Mouse (Mus musculus) layer of hippocampus, adult 9-11 months (tissue): Measurements from ENCODE around the gene Amh.

Experiments
- DNase-seq: peaks from one replicate; pipeline ENCODE4 v3.0.0; 2022

The Amh gene

DNA sequence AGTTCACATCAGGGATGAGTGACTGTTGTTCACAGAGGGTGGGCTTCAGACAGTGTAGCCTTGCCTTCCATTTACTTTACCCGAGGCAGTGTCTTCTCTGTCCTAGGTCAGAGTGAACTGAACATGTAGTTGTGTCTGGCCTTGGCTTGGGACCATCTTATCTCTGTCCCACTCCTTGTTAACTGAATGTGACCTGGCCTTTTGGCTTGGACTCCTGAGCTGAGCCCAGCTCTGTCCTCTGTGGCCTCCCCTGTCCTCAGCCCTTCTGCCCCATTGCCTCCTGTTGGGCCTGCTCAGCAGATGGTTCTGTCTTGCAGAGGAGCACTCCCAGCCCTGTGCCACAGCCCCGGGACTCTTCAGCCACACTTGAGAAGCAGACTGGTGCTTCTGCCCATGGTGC, 17.5 kb upstream of the Amh start:
- no peak for DNase-seq

DNA sequence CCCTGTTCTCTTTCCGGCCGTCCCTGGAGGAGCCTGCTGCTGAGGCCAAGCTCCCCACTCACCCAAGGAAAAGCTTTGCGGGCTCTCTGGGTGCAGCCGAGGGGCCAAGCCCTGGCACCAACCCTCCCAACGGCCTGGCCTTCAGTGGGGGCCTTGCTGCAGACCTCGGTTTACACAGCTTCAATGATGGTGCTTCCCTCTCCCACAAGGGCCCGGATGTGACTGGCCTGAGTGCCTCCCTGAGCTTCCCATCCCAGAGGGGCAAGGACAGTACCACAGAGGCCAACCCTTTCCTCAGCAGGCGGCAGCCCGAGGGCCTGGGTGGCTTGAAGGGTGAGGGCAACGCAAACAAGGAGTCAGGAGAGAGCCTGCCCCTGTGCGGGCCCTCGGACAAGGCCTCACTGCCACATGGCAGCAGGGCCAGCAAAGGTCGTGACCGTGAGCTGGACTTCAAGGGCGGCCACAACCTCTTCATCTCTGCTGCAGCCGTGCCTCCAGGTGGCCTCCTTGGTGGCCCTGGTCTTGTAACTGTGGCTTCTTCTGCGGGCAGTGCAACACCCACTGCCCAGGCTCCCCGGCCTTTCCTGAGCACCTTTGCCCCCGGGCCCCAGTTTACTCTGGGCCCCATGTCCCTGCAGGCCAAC, 14.2 kb upstream of the Amh start:
- DNase-seq: no peak

DNA sequence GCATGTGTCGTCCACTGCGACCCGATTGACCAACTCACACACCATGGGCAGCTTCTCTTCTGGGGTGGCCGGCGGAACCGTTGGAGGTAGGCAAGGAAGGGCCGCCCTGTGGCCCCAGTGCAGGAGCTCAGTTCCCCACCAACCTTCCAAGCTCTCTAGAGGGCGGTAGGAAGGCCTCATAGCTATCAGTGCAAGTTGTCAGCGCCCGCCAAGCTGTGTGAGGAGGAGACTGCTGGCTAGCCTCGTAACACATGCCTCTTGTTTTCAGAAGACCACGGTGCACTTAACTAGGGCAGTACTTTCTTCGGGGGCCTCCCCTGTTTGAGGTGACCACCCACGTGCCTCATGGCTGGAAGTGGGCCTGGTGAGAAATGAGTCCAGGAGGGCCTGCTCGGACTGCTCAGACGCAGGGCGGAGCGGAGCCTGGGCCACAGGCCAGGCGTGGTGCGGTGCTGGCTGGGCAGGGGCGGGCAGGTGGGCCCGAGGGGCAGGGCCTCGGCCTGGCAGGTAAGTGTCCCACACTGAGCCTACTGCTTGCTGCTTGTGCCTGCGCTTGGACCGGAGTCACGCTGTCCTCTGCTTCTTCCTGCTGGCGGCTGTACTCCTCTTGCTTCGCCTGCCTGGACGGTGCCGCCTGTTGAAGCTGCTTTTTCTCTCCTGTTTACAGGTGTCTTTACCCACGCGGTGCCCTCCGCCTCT, 13.4 kb upstream of the Amh start:
- DNase-seq: no peak

DNA sequence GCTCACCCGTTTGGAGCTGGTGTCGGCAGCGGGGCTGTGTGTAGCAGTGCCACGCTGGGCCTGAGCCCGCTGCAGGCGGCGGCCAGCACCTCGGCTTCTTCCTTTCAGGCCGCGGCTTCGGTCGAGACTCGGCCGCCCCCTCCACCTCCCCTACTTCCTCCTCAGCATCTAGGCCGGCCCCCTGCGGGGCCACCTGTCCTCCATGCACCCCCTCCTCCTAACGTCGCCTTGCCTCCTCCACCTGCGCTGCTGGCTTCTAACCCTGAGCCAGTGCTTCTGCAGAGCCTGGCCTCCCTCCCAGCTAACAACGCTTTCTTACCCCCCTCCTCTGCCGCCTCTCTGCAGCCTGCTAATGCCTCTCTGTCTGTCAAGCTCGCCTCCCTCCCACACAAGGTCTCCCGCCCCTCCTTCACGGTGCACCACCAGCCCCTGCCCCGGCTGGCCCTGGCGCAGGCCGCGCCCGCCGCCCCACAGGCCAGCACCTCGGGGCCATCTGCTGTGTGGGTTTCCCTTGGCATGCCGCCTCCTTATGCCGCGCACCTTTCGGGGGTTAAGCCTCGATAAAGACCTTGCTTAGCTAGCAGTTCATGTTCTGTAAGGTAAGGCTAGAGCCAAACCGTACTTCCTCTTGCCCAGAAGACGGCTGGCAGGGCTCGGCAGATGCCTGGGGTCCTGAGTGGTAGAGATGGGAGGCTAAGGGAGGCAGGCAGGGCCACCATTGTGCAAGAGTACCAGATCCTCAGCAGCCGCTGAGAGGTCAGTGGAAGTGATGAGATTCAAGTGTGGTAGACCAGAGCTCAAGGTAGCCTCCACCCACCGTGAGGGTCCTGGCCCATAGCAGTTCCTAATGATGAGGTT, 12.6 kb upstream of the Amh start:
- DNase-seq: no peak

DNA sequence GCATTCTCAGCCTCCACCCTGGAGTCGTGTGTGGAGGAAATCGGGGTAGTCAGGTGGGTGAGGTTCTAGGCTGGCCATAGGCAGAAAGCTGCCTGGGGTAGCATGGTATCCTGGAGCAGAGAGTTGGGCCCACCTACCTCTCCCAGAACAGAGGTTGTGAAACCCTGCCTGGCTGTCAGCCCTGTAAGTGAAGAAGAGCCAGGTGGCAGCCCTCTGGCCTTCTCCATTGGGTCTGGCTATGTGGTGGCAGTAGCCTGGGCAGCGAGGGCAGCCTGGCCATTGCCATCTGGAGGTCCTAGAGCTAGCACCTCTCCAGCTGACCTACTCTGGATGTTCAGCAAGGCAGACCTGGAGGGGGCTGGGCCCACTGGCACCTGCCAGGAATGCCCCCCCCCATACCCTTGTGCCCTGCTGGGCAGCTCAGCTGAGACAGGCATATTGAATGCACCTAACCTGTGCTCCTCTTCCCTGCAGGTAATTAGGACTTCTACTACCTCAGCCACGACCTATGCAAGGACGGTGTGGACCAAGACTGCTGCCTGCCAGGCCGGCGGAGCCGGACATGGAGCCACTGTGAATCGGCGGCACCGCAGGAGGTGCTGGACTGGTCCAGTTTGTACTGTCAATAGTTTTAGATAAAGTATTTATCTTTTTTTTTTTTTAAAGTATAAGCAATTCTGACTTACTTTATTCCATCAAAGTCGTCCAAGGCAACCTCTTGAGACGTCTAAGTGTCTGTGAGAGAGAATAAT, 11.8 kb upstream of the Amh start:
- DNase-seq: no peak

DNA sequence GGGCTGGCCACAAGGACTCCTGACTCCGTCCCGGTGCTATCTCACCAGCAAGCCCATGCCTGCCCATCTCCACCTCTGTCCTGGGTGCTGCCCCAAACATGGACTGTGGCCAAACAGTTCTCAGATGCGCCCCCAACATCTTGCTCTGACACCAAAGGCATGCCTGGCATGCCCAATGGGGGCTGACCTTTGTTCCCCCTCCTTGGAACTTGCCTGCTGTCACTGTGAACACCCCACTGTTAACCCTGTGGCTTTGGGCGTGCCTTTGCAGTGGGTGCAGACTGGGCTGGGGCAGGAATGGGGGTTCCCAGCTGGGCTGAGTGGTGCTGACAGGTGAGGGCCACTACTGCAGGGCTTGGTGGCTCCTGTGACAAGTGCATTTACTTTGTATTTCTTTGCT, 11.2 kb upstream of the Amh start:
- no peak for DNase-seq

DNA sequence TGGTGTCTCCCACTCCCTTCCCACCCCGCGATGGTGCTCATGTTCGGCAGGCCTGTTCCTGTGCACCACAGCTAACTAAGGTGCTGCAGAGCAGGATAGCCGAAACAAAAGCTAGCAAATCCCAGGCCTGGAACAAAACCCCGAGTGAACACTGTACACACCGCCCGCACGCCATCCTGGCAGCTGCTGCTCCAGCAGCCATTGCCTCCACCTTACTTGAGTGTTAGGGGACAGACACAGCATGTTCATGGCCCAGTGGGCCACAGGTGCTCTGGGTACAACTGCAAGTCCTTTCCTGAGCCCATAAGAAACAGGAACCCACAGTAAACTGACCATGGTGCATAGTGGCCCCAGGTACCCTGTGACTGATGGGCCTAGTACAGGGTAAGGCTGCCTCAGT, 10.3 kb upstream of the Amh start:
- no peak for DNase-seq

DNA sequence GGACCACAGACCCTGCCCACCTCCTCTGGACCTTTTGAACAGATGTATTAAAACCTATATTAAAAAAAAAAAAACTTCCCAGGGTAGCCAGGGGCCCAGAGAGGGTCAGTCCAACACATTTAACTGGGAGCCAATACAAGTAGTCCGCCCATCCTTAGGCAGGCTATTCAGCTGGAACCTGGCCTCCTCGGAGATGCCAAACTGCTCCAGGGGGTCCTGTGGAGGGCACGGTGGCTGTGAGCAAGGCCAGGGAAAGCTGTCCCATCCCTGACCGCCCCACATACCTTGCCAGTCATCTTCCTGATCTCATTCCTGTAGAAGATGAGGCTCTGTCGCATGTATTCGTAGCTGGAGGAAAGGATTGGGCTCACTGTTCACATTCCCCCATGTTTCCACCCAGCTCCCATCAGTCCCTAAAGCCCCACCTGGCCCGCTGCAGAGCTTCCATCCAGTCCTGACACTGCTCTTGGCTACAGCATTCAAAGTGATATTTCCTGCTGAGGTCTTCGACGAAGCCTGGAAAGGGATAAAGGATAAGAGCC, 8.7 kb upstream of the Amh start:
- no peak for DNase-seq

DNA sequence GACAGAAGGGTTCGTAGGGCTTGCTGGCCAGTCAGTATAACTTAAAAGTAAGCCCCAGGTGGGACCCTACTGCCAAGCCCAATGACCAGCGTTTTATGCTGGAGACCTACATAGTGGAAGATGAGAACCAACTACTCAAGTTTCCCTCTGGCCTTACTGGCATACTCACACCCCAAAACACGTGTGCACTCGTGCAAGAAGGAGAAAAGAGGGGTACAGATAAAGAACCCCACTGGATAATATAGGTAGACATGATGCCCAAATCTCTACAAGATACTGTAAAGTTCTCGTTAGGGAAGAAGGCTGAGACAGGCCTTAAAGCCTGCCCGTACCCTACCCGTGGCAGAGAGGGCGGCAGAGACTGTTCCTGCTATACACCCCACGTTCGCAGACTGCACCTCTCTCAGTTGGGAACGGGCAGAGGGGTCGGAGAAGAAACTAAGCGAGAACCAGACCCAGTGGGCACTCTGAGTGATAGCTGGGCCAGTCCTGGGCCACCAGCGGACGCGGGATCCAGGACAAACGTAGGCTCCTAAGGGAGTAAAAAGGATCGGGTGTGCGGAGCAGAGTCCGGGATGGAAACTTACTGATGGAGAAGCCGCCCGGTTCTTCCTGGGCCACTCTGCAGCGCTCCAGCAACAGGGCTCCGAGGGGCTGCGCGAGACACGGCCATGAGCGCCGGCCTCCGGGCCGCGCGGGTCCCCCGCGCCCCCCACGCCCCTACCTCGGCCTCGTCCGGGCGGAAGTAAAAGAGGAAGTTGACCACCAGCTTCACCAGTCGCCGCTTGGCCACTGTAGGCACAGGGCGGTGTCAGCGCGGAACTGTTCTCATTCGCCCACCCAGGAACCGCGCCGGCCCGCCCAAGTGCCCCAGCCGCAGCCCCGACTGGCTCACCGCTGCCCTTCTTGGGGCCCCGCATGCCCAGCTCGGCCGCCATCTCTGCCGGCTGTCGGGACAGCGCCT, 7.6 kb upstream of the Amh start:
- DNase-seq: no peak

DNA sequence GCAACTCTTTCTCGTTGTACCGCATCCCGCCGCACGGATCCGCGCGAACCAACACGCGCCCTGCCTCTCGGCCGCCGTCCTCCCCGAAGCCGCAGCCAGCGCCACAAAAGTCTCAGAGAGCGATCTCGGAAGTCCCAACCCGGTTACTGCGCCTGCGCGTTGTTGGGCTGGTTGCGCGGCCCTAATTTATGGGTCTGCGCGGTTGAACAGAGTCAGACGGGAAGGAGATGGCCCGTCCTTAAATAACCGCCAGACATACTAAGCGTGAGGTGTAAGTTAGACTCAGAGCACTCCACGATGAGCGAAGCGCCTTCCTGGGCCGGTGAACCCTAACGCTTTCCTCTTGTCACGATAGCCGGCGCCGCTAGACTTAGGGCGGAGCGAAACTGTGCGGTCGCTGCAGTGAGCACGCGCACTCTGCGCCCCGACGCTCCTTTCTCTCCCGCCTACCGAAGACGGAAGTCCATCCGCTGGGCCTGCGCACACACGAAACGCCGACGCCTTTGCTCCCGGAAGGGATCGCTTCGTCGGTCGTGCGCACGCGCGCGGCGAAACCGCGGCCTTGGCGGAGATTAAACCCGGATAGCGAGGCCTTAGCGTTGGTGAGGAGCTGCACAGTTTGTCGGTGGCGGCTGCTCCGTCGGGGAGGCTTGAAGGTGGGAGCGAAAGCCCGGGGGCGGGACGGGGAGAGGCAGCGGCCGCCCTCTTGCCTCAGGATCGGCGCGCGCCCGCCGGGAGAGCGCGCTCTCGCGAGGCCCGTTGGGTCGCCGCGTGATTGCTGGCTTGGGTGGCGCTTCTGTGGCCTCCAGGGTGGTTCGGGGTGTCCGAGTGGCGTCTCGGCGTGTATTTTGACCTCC, 6.7 kb upstream of the Amh start, which contains the start of the genes Sf3a2 and Plekhj1:
Sf3a2 (plus strand) TSS at position 49 of the 857 bp plus-strand sequence.
Plekhj1 (minus strand) TSS at position 477 of the 857 bp plus-strand sequence.
- peak; percentile 97 for DNase-seq

DNA sequence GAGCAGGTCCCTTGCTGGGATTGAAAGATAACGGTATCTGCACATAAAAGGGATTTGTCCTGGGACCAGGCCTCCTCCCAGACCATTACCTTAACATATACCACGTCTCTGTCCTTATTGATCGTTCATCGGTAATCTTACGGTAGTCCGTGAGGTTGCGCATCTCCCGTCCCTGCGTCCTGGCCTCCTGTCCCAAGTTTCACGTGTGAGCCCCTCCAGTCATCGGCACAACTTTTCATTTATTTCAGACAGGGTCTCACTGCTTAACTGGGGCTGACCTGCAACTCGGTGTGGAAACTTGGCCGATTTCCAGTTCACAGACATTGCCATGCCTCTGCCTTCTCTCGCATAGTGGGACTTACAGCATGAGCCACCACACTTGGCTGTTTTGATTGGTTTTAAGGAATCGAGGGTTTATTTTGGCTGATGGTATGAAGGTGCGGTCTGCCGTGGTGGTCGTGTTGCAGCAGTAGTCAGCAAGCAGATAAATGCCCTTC, 5.9 kb upstream of the Amh start:
- DNase-seq: no peak

DNA sequence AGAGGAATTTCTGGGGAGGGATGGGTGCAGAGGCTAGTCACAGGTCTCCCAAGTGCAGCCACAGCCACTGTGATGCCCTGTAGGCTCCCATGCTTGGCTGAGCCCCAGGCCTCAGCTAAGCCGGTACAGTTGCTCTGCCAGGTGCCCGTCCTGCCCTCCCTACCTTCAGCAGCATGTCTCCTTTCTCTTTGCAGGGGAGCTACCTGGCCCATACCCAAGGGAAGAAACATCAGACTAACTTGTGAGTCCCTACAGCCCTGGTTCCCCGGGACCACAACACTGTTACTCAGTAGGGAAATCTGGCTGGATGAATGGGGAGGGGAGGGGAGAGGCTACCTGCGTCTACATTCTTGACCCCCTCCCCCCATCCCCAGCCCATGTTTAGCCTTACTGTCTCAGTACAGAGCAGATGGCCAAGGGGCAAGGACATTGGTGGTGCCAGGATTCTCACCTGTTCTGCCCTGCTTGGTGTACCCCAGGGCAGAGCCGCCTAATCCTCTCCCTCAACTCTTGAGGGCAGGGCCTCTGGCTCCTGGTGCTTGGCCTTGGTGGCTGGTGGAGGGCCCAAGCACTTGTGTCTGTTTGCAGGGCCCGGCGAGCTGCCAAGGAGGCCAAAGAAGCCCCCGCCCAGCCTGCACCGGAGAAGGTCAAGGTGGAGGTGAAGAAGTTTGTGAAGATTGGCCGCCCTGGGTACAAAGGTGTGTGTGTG, 2.7 kb upstream of the Amh start:
- DNase-seq: no peak

DNA sequence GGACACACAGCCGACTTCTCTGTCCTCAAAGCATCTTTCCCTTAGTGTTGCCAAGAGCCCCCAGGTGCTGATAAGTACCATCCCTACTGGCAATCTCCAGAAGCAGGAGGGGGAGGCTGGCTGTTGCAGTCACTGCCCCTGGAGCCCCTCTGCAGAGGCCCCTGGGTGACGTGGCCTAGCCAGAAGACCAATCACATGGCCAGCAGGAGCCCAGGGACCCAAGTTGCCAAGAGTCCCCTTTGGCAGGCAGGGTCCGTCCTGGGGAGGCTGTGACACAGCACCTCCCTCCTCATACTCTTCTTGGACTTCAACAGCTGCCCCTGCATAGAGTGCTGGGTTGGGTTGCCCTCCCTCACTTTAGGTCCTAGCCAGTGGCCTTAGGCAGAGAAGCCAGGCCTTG, 2.0 kb upstream of the Amh start:
- no peak for DNase-seq

DNA sequence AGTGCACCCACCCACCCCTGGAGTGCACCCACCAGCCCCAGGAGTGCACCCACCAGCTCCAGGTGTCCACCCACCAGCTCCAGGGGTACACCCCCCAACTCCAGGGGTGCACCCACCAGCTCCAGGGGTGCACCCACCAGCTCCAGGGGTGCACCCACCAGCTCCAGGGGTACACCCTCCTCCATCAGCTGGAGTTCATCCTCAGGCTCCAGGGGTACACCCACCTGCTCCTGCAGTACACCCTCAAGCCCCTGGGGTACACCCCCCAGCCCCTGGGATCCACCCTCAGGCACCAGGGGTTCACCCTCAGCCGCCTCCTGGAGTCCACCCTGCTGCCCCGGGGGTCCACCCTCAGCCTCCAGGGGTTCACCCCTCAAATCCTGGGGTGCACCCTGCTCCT, 703 bp upstream of the Amh start:
- no peak for DNase-seq

DNA sequence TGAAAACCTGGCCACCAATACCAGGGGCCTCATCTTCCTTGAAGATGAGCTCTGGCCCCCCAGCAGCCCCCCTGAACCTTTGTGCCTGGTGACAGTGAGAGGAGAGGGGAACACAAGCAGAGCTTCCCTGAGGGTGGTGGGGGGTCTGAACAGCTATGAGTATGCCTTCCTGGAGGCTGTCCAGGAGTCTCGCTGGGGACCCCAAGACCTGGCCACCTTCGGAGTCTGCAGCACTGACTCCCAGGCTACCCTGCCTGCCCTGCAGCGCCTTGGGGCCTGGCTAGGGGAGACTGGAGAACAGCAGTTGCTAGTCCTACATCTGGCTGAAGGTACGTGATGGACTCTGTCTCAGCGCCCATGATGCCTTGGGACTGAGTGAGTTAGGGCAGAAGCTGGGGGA, 279 bp downstream of the Amh start:
- no peak for DNase-seq

DNA sequence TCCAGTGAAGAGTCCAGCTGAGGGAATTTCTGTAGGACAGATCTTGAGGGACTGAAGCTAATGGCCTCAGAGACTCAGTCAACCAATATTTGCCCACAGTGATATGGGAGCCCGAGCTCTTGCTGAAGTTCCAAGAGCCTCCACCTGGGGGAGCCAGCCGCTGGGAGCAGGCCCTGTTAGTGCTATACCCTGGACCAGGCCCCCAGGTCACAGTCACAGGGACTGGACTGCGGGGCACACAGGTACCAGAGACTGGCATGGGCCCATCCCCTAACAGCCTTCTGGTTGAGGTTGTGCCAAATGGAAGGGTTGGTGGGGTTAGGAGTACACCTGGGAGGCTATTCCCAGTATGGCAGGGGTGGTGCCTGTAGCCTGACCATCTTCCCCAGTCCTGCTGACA, 882 bp downstream of the Amh start:
- DNase-seq: peak; percentile 70

DNA sequence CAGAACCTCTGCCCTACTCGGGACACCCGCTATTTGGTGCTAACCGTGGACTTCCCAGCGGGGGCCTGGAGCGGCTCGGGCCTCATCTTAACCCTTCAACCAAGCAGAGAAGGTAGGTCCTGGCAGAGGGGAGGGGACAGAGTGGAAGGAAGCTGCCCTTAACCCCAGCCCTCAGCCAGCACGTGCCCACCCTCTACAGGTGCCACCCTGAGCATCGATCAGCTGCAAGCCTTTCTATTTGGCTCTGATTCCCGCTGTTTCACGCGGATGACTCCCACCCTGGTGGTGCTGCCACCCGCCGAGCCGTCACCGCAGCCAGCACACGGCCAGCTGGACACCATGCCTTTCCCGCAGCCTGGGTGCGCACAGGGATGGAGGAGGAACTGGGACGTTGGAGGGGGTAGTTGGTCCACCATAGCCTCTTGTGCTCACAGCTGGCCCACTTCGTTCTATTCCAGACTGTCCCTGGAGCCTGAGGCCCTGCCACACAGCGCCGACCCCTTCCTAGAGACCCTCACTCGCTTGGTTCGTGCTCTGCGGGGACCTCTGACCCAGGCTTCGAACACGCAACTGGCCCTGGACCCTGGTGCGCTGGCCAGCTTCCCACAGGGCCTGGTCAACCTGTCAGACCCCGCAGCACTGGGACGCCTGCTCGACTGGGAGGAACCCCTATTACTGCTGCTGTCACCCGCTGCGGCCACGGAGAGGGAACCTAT, 1.5 kb downstream of the Amh start:
- DNase-seq: no peak

DNA sequence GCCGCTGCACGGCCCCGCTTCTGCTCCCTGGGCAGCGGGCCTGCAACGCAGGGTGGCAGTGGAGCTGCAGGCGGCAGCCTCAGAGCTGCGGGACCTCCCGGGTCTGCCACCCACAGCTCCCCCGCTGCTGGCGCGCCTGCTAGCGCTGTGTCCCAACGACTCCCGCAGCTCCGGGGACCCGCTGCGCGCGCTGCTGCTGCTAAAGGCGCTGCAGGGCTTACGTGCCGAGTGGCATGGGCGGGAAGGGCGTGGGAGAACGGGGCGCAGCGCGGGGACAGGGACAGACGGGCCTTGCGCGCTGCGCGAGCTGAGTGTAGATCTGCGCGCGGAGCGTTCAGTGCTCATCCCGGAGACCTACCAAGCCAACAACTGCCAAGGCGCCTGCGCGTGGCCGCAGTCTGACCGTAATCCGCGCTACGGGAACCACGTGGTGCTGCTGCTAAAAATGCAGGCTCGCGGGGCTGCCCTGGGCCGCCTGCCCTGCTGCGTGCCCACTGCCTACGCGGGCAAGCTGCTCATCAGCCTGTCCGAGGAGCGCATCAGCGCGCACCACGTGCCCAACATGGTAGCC, 2.1 kb downstream of the Amh start:
- peak; percentile 92 for DNase-seq
